Mouse (Mus musculus): Measurements from ENCODE around the gene Gm17364. TPM values are rescaled to one million over a fixed set of nuclear protein-coding genes. Genes with fewer than 3 reads are reported as not detected.
A peak's percentile ranks its signal among the peaks of the same experiment; 100 is the strongest.
"Not testable (repeated sequence)": the region's sequence is repeated elsewhere in the genome, so short reads cannot be mapped to it uniquely, and the experiment has no call there.

The Gm17364 gene
- polyA plus RNA-seq, 1 experiment from 2014 or later, result not detected

- H3K36me3 ChIP-seq; H3K27me3 ChIP-seq; H3K9me3 ChIP-seq; H3K9ac ChIP-seq; H3K4me3 ChIP-seq; H3K27ac ChIP-seq; ATAC-seq (ENCODE audit: low FRiP score): not testable (repeated sequence)
- WGBS, result 93% methylated on average over 5 of the region's 5 CpGs
- peaks cover 22% of the 10 kb centered on the region for H3K4me1 ChIP-seq (replicated peaks)
- peak overlapping the region; percentile 73 for H3K4me2 ChIP-seq
Observed at GRCm38 (mm10) chr13:41251232-41251631, 22.5 kb downstream of the Gm17364 start.

DNA sequence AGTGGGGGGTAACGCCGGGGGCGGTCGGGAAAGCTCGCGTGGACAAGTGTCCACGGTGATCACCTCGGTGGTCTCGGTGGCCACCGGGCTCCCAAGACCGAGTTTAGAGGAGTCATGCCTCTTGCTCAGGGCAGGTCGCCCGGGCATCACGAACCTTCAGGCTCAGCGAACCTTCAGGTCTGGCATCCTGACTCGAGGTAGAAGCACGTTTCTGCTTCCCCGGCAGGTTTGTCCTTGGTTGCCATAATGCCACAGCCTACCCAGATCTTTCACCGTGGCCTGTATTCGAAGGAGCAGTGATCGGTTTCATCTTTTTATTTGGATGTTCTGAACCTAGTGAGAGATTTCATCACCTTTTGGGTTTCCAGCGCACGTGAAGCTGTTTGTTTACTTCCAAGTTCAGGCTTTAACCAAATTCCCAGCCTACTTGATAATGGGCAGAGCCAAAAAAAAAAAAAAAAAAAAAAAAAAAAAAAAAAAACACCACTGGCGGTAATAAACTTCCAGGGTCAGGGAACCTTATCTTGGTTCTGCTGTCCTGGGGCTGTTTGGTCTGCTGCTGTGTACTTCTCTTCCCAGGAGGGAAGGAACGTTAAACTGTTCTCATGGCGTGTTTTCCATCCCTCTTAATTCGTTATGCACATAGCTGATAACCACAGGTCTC lies 23.3 kb downstream of the Gm17364 start:
- H3K9me3 ChIP-seq, result no peaks in the 10 kb centered on the region
- ATAC-seq (ENCODE audit: low FRiP score), result no peak; the same call in 1 of the 2 replicates
- peaks cover 22% of the 10 kb centered on the region for H3K4me1 ChIP-seq (replicated peaks)
- peak overlapping the region; percentile 76 for H3K4me3 ChIP-seq
- peak overlapping the region; percentile 87 for H3K9ac ChIP-seq
- H3K4me2 ChIP-seq, result peak overlapping the region; percentile 73
- H3K27ac ChIP-seq, result peak overlapping the region; percentile 93
- 0 out of 2 replicates have a peak, but pooled peaks cover 4% of the 10 kb centered on the region for H3K27me3 ChIP-seq
- WGBS, result 3% methylated on average over 27 of the region's 27 CpGs
- H3K36me3 ChIP-seq, result no peaks in the 10 kb centered on the region

GRCm38 (mm10) chr13:41249538-41250317 lies 24.0 kb downstream of the Gm17364 start, which contains the start of gene Smim13:
Gene Smim13, plus strand, starts transcription at chr13:41249844.
- WGBS, result under 1% methylated on average over 77 of the region's 78 CpGs
- H3K9ac ChIP-seq, result peak within 1 kb of the TSS; percentile 87
- H3K9me3 ChIP-seq, result no peaks in the 10 kb centered on the region
- peaks cover 22% of the 10 kb centered on the region for H3K4me1 ChIP-seq (replicated peaks)
- peak within 1 kb of the TSS; percentile 93 for H3K27ac ChIP-seq
- H3K4me3 ChIP-seq, result peak within 1 kb of the TSS; percentile 76
- H3K36me3 ChIP-seq, result no peaks in the 10 kb centered on the region
- H3K4me2 ChIP-seq, result peak within 1 kb of the TSS; percentile 73
- ATAC-seq (ENCODE audit: low FRiP score), result peak; percentile 98
- H3K27me3 ChIP-seq, result 0 out of 2 replicates have a peak, but pooled peaks cover 4% of the 10 kb centered on the region

DNA sequence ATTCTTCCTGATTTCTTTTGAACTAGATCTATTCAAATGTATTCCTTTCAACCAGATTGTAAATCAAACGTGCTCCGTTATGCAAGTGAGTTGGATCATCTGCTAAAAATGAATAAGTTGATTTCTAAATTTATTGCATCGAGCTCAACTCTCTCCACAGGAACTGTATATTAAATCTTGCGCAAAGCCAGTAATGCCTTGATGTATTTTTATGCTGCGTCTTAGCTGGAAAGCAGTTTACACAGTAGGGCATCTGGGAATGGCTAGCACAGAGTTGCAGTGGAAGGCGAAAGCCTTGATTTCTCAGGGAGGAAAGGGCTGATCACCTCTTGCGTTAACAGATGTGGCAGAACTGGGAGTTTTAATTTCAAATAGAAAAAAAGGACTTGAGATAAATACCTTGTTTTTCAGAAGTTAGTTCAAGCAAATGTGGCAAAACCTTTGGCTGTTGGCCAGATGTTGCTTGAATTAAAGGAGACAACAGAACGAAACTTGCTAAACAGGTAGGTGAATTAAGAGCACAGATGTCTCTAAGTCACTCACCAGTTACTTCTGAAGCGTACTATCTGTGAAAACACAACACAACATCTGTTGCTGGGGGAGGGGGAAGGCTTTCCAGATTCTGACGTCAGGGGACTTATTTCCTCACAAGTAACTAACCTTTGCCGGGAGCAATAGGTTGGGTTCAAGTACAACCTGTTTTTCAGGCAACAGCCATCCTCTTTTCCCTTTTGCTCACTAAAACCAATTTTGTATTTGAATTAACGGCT lies 24.8 kb downstream of the Gm17364 start:
- no peaks in the 10 kb centered on the region for H3K36me3 ChIP-seq
- peak overlapping the region; percentile 76 for H3K4me3 ChIP-seq
- 0 out of 2 replicates have a peak, but pooled peaks cover 4% of the 10 kb centered on the region for H3K27me3 ChIP-seq
- 44% methylated on average over 12 of the region's 12 CpGs for WGBS
- peak overlapping the region; percentile 87 for H3K9ac ChIP-seq
- peak; percentile 8; the same call in 1 of the 2 replicates for ATAC-seq (ENCODE audit: low FRiP score)
- no peaks in the 10 kb centered on the region for H3K9me3 ChIP-seq
- peak overlapping the region; percentile 56 for H3K4me2 ChIP-seq
- peaks cover 22% of the 10 kb centered on the region for H3K4me1 ChIP-seq (replicated peaks)
- peak overlapping the region; percentile 65 for H3K27ac ChIP-seq

- 71% methylated on average over 6 of the region's 6 CpGs for WGBS
- Histone ChIP-seq H3K9me3 (no peaks in the 10 kb centered on the region), H3K36me3 (no peaks in the 10 kb centered on the region), H3K27me3 (peaks cover 7% of the 10 kb centered on the region; the same call in 1 of the 2 replicates), H3K4me2 (no peak overlapping the region), H3K9ac (no peak overlapping the region), H3K4me1 (replicated peaks) (peaks cover 5% of the 10 kb centered on the region; the same call in 1 of the 2 replicates), H3K4me3 (no peak overlapping the region), H3K27ac (no peak overlapping the region)
- no peak for ATAC-seq (ENCODE audit: low FRiP score)
Observed at GRCm38 (mm10) chr13:41244306-41244830, 29.4 kb downstream of the Gm17364 start.

DNA sequence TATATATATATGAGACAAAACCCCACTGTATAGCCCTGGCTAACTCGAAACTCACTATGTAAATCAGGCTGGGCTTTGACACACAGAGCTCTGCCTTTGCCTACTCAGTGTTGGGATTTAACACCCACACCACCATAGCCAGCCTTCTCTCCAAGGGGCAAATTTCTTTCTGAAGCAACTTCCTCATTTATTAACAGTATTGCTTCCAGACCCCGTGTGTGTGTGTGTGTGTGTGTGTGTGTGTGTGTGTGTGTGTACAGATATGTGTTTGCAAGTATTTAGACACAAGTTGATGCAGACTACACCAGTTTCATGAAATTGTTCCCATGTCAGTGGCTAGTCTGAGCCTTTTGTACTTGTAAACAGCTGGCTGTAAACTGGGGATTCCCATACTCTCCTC lies 32.2 kb downstream of the Gm17364 start:
- H3K4me2 ChIP-seq, result no peak overlapping the region
- H3K4me1 ChIP-seq (replicated peaks), result no peaks in the 10 kb centered on the region
- H3K4me3 ChIP-seq, result no peak overlapping the region
- no peak overlapping the region for H3K9ac ChIP-seq
- H3K27me3 ChIP-seq, result peaks cover 4% of the 10 kb centered on the region; the same call in 1 of the 2 replicates
- H3K36me3 ChIP-seq, result no peaks in the 10 kb centered on the region
- no peaks in the 10 kb centered on the region for H3K9me3 ChIP-seq
- H3K27ac ChIP-seq, result no peak overlapping the region
- 76% methylated on average over 2 of the region's 2 CpGs for WGBS
- ATAC-seq (ENCODE audit: low FRiP score), result no peak

- Histone ChIP-seq H3K27me3 (peaks cover 4% of the 10 kb centered on the region; the same call in 1 of the 2 replicates), H3K9ac (no peak overlapping the region), H3K9me3 (no peaks in the 10 kb centered on the region), H3K27ac (no peak overlapping the region), H3K4me1 (replicated peaks) (no peaks in the 10 kb centered on the region), H3K4me3 (no peak overlapping the region), H3K4me2 (no peak overlapping the region), H3K36me3 (no peaks in the 10 kb centered on the region)
- ATAC-seq (ENCODE audit: low FRiP score), result no peak
- 18% methylated on average over 5 of the region's 5 CpGs for whole genome bisulfite sequencing
Observed at GRCm38 (mm10) chr13:41238805-41239130, 35.0 kb downstream of the Gm17364 start.

DNA sequence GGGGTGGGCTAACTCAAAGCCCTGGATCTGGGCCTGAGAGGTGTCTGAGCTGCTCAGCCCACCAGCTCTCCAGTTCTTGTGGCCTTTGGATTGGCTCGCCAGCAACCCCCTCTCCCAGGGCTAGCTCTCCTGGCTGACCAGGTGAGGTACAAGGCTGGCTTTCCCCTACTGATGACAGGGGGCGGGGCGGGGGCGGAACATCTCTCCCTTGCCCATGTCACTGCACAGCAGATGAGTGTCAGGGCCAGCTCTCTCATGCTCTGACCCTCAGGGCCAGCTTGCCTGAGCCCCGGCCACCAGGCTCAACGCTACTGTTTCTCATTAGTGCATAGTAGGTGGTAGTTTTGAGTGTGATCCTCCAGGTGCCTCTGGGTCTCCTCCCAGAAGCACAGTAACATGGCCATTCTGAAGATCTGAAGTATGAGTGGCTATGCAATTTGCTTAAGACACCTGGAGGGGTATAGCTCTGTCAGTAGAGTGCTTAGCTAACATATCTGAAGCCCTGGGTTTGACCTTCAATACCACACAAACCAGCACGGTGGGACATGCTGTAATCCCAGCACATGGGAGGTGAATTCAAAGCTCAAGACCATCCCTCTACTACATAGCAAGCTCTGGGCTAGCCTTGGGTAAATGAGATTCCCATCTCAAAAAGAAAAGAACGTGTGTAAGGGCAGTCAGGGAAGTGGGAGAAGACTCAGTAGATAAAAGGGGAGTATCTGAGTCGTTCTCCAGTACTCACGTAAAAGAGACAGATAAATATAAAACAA lies 35.6 kb downstream of the Gm17364 start:
- ATAC-seq (ENCODE audit: low FRiP score), result no peak
- WGBS, result 82% methylated on average over 10 of the region's 10 CpGs
- H3K9ac ChIP-seq, result no peak overlapping the region
- no peaks in the 10 kb centered on the region for H3K36me3 ChIP-seq
- no peak overlapping the region for H3K27ac ChIP-seq
- no peaks in the 10 kb centered on the region for H3K4me1 ChIP-seq (replicated peaks)
- peaks cover 4% of the 10 kb centered on the region; the same call in 1 of the 2 replicates for H3K27me3 ChIP-seq
- no peak overlapping the region for H3K4me2 ChIP-seq
- H3K9me3 ChIP-seq, result no peaks in the 10 kb centered on the region
- no peak overlapping the region for H3K4me3 ChIP-seq

DNA sequence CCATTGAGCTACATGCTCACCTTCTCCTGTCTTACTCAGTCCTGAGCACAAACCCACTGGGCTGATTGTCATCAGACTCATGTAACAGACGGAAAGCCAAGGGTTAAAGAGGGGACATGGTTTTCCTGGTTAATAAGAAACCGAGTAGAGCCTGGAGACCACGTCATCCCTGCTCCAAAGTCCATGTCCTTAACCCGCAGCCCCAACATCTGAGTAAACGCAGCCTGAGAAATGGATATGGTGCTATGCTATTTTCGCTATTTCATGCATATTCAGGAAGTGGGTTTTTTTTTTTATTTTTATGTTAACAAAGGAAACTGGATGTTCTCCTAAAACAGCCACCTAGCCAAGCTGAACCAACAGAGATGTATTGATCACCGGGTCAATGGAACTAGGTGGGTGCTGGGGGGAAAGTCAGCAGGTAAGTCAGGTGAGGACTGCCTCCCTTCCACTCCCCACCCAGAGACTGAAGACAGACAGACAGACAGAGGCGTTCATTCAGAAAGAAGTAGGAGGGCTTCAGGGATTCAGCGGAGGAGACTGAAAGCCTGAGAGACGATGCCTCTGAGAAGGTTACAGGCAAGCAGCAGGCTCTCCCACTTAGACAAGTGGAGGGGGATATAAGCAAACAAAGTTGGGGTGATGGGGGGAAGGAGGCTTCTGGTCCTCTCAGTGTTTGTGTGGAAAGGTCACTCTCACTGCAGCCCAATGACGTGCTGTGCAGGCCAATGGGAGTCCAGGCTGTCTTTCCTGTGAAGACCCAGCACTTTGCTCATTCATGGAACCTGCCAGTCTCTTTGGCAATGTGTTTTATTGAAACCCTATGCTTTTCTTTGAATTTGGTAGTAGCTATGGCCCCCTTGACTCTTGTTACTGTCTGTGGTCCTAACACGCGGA lies 37.7 kb downstream of the Gm17364 start:
- Histone ChIP-seq H3K27ac (no peak overlapping the region), H3K4me3 (no peak overlapping the region), H3K4me1 (replicated peaks) (no peaks in the 10 kb centered on the region), H3K36me3 (no peaks in the 10 kb centered on the region), H3K9ac (no peak overlapping the region), H3K27me3 (peaks cover 4% of the 10 kb centered on the region; the same call in 1 of the 2 replicates), H3K9me3 (no peaks in the 10 kb centered on the region), H3K4me2 (no peak overlapping the region)
- no peak for ATAC-seq (ENCODE audit: low FRiP score)
- 72% methylated on average over 13 of the region's 13 CpGs for WGBS

DNA sequence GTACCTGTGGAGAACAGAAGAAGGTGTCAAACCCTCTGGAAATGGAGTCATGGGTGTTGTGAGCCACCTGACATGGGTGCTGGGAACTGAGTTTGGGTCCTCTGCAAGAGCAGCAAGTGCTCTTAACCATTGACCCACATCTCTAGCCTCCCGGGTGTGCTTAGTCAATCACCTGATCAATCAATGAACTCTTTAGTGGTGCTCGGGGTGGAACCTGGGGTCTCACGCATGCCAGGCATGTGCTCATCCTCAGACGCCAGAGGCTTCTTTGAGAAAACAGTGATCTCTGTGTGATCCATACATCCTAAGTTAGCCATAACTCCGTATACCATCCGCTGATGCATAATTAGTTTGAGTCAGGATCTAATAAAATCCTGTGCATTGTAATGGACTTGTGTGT lies 38.6 kb downstream of the Gm17364 start:
- Histone ChIP-seq H3K9me3 (no peaks in the 10 kb centered on the region), H3K4me2 (no peak overlapping the region), H3K36me3 (no peaks in the 10 kb centered on the region), H3K27ac (no peak overlapping the region), H3K4me3 (no peak overlapping the region), H3K9ac (no peak overlapping the region), H3K4me1 (replicated peaks) (no peaks in the 10 kb centered on the region), H3K27me3 (peaks cover 4% of the 10 kb centered on the region; the same call in 1 of the 2 replicates)
- 92% methylated on average over 6 of the region's 6 CpGs for WGBS
- ATAC-seq (ENCODE audit: low FRiP score), result no peak

- Histone ChIP-seq H3K4me1 (replicated peaks) (no peaks in the 10 kb centered on the region), H3K27ac (no peak overlapping the region), H3K9ac (no peak overlapping the region), H3K36me3 (no peaks in the 10 kb centered on the region), H3K27me3 (no peaks in the 10 kb centered on the region), H3K9me3 (no peaks in the 10 kb centered on the region), H3K4me2 (no peak overlapping the region), H3K4me3 (no peak overlapping the region)
- WGBS, result 87% methylated on average over 7 of the region's 7 CpGs
- ATAC-seq (ENCODE audit: low FRiP score), result no peak
Observed at GRCm38 (mm10) chr13:41233241-41233640, 40.5 kb downstream of the Gm17364 start.
